Mouse (Mus musculus) left cerebral cortex, postnatal 4 days (tissue): Measurements from ENCODE around the gene Pacs2. TPM values are rescaled to one million over a fixed set of nuclear protein-coding genes. Genes with fewer than 3 reads are reported as not detected.
A peak's percentile ranks its signal among the peaks of the same experiment; 100 is the strongest.

ENCODE experiments used
- DNase-seq: peaks from one replicate; pipeline ENCODE4 v3.0.0-alpha.2; 2022
- intact Hi-C: fragments of 180-260 bp; cut with DNase I; formaldehyde crosslinking; loops from one replicate; pipeline ENCODE4 v1.15.1; 2025
- total RNA-seq, 2 experiments: library from RNA; stranded (reverse); gene quantifications; 2 replicates each; pipeline ENCODE4 v1.2.3; 2021

Pacs2 gene
- total RNA-seq, 2 experiments from 2014 or later: 184 to 189 TPM

GRCm38 (mm10) chr12:113011702-113012360 is 2.5 kb upstream of the Pacs2 start:
- intact Hi-C loops: no loop called here
- DNase-seq: peak; percentile 76

- intact Hi-C loops: no loop called here
- no peak for DNase-seq
Measured at GRCm38 (mm10) chr12:113012443-113012842, 1.9 kb upstream of the Pacs2 start.

- intact Hi-C loops: no loop called here
Measured at GRCm38 (mm10) chr12:113013021-113013491, 1.3 kb upstream of the Pacs2 start.

GRCm38 (mm10) chr12:113014561-113015556 is 551 bp downstream of the Pacs2 start:
- intact Hi-C loops: no loop called here
- peak; percentile 15 for DNase-seq

More at GRCm38 (mm10) chr12:113013021-113013491, 1.3 kb upstream of the Pacs2 start:
- DNase-seq: peak; percentile 30

- no peak for DNase-seq
- intact Hi-C loops: no loop called here
Measured at GRCm38 (mm10) chr12:113015956-113016355, 1.6 kb downstream of the Pacs2 start.

- intact Hi-C loops: no loop called here
- DNase-seq: no peak
Measured at GRCm38 (mm10) chr12:113016976-113017375, 2.7 kb downstream of the Pacs2 start.

- intact Hi-C loops: no loop called here
Measured at GRCm38 (mm10) chr12:113017429-113017984, 3.2 kb downstream of the Pacs2 start.

GRCm38 (mm10) chr12:113018763-113019162 is 4.5 kb downstream of the Pacs2 start:
- intact Hi-C loops: no loop called here
- DNase-seq: no peak

More at GRCm38 (mm10) chr12:113017429-113017984, 3.2 kb downstream of the Pacs2 start:
- DNase-seq: no peak

- DNase-seq: no peak
- intact Hi-C loops: no loop called here
Measured at GRCm38 (mm10) chr12:113021488-113021887, 7.2 kb downstream of the Pacs2 start.

GRCm38 (mm10) chr12:113023082-113023481 is 8.8 kb downstream of the Pacs2 start:
- no peak for DNase-seq
- intact Hi-C loops: no loop called here

GRCm38 (mm10) chr12:113026557-113026956 is 12.2 kb downstream of the Pacs2 start:
- intact Hi-C loops: no loop called here
- DNase-seq: no peak

GRCm38 (mm10) chr12:113027495-113027894 is 13.2 kb downstream of the Pacs2 start:
- intact Hi-C loops: no loop called here
- no peak for DNase-seq

- DNase-seq: peak; percentile 68
- intact Hi-C loops: no loop called here
Measured at GRCm38 (mm10) chr12:113028067-113028466, 13.8 kb downstream of the Pacs2 start.

GRCm38 (mm10) chr12:113028898-113029297 is 14.6 kb downstream of the Pacs2 start:
- intact Hi-C loops: no loop called here
- DNase-seq: no peak

- intact Hi-C loops: no loop called here
- DNase-seq: no peak
Measured at GRCm38 (mm10) chr12:113030046-113030445, 15.7 kb downstream of the Pacs2 start.

GRCm38 (mm10) chr12:113030993-113031392 is 16.7 kb downstream of the Pacs2 start:
- intact Hi-C loops: no loop called here
- DNase-seq: no peak

- intact Hi-C loops: no loop called here
- no peak for DNase-seq
Measured at GRCm38 (mm10) chr12:113031441-113031840, 17.1 kb downstream of the Pacs2 start.

- intact Hi-C loops: no loop called here
- DNase-seq: peak; percentile 66
Measured at GRCm38 (mm10) chr12:113032296-113033250, 18.3 kb downstream of the Pacs2 start.

GRCm38 (mm10) chr12:113035093-113035492 is 20.8 kb downstream of the Pacs2 start:
- no peak for DNase-seq
- intact Hi-C loops: no loop called here

GRCm38 (mm10) chr12:113036996-113037395 is 22.7 kb downstream of the Pacs2 start:
- intact Hi-C loops: no loop called here

More at GRCm38 (mm10) chr12:113036996-113037395, 22.7 kb downstream of the Pacs2 start:
- no peak for DNase-seq
